Mouse (Mus musculus): ENCODE results near the gene Prkcg.

Gene Prkcg

GRCm38 (mm10) chr7:3365547-3366279 is 76.7 kb downstream of the Prkcg start:
- no peak for DNase-seq (ENCODE audit: low read depth, low spot score)

GRCm38 (mm10) chr7:3366705-3367516 is 77.9 kb downstream of the Prkcg start:
- no peak for DNase-seq (ENCODE audit: low read depth, low spot score)

GRCm38 (mm10) chr7:3367569-3367968 is 78.6 kb downstream of the Prkcg start:
- DNase-seq (ENCODE audit: low read depth, low spot score), result no peak

- no peak for DNase-seq (ENCODE audit: low read depth, low spot score)
These were observed 79.3 kb downstream of the Prkcg start for GRCm38 (mm10) chr7:3368311-3368710.

- DNase-seq (ENCODE audit: low read depth, low spot score), result no peak
These were observed 80.2 kb downstream of the Prkcg start for GRCm38 (mm10) chr7:3369189-3369588.

- no peak for DNase-seq (ENCODE audit: low read depth, low spot score)
These were observed 81.4 kb downstream of the Prkcg start for GRCm38 (mm10) chr7:3370407-3370806.

- DNase-seq (ENCODE audit: low read depth, low spot score), result no peak
These were observed 83.4 kb downstream of the Prkcg start for GRCm38 (mm10) chr7:3372376-3372775.

GRCm38 (mm10) chr7:3373754-3374153 is 84.8 kb downstream of the Prkcg start:
- DNase-seq (ENCODE audit: low read depth, low spot score), result no peak

- no peak for DNase-seq (ENCODE audit: low read depth, low spot score)
These were observed 87.9 kb downstream of the Prkcg start for GRCm38 (mm10) chr7:3376831-3377230.
